ENCODE assay signal across 22 mouse cellular contexts in the genomic region with DNA sequence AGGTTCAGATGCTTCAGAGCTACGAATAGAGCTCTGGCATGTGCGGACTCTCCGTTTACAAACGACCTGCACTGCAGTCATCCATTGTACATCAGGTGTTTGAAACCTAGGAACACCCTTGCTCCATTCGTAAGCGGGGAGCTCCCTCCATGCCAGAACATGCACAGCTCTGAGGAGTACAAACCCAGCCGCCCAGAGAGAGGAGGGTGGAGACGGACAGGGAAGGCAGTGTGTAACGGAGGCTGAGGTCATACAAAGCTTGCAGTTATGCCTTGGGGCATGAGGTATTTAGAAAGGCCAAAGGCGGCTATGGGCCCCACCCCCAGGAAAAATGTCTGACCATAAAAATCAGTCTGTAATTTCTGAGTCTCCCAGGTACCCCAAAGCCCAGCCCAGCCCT. TPM values are rescaled to one million over a fixed set of nuclear protein-coding genes. Genes with fewer than 3 reads are reported as not detected.
DNase-seq lines count a peak whose midpoint lies in the region; ATAC-seq and TF ChIP-seq lines count a peak whose summit lies in the region.
"Had no signal": no experiment of that assay in that cellular context is flagged by ENCODE, and none has a peak within 500 bp of the region (broad histone marks: within the 10 kb centered on the region; RNA-seq: fewer than 3 reads in every experiment).

No protein-coding gene starts in this region.

- no peaks in the 10 kb centered on the region for H3K9me3 ChIP-seq in hindbrain, embryonic 13.5 days
- no peaks in the 10 kb centered on the region for H3K9me3 ChIP-seq in hindbrain, embryonic 10.5 days
- H3K9me3 ChIP-seq in E14TG2a.4 (ENCODE audit: low read length): no peaks in the 10 kb centered on the region
- no peaks in the 10 kb centered on the region for H3K9me3 ChIP-seq in embryonic facial prominence, embryonic 12.5 days
- no peaks in the 10 kb centered on the region for H3K9me3 ChIP-seq in limb, embryonic 15.5 days
- H3K9me3 ChIP-seq: forebrain, embryonic 12.5 days; heart, embryonic 15.5 days; hindbrain, embryonic 15.5 days had no signal

- H3K27ac ChIP-seq in hindbrain, embryonic 13.5 days: no peak overlapping the region
- no peak overlapping the region for H3K27ac ChIP-seq in hindbrain, embryonic 10.5 days
- H3K27ac ChIP-seq in embryonic facial prominence, embryonic 12.5 days: 0 out of 2 replicates have a peak overlapping the region, but pooled peaks have one; percentile 11
- peak overlapping the region; percentile 75; the same call in 1 of the 2 replicates for H3K27ac ChIP-seq in limb, embryonic 15.5 days
- H3K27ac ChIP-seq: forebrain, embryonic 12.5 days; heart, adult 2 months; heart, embryonic 15.5 days; hindbrain, embryonic 15.5 days had no signal

- H3K4me2 ChIP-seq in hindbrain, embryonic 13.5 days: no peak overlapping the region
- 0 out of 2 replicates have a peak overlapping the region, but pooled peaks have one; percentile 17 for H3K4me2 ChIP-seq in embryonic facial prominence, embryonic 12.5 days (replicated peaks)
- peak overlapping the region; percentile 5; the same call in 1 of the 2 replicates for H3K4me2 ChIP-seq in limb, embryonic 15.5 days
- H3K4me2 ChIP-seq: forebrain, embryonic 12.5 days; heart, embryonic 11.5 days; heart, embryonic 15.5 days; hindbrain, embryonic 15.5 days had no signal

- DNase-seq in hindbrain, embryonic 10.5 days (ENCODE audit: low spot score): no peak
- DNase-seq in layer of hippocampus, postnatal 25 days (ENCODE audit: extremely low spot score in 1 of 2, low spot score in 1 of 2): no peak
- no peak for DNase-seq in right cerebral cortex, postnatal 10 days (ENCODE audit: low spot score in 2 of 2)
- DNase-seq: adrenal gland, adult 8-10 months; adrenal gland, postnatal 36 days; cerebellum, adult 11 months; cerebellum, adult 9-10 months; cerebellum, postnatal 25 days; gastrocnemius, postnatal 14 days; heart, adult 2 months; heart, postnatal 14 days had no signal

- peak; percentile 16; the same call in 1 of the 2 replicates for ATAC-seq in hindbrain, embryonic 13.5 days (ENCODE audit: low FRiP score)
- no peak for ATAC-seq in embryonic facial prominence, embryonic 12.5 days (ENCODE audit: insufficient number of reproducible peaks, insufficient read depth, low FRiP score, low TSS enrichment)
- no peak for ATAC-seq in limb, embryonic 15.5 days (ENCODE audit: insufficient number of reproducible peaks, low FRiP score, low TSS enrichment, low read depth)
- no peak for ATAC-seq in cerebellum, adult (ENCODE audit: insufficient number of reproducible peaks, low FRiP score, low TSS enrichment)
- ATAC-seq: forebrain, embryonic 16.5 days had no signal

- 79% methylated on average over 10 of the region's 10 CpGs for WGBS in hindbrain, embryonic 13.5 days
- 78% methylated on average over 10 of the region's 10 CpGs for WGBS in hindbrain, embryonic 10.5 days
- 55% methylated on average over 10 of the region's 10 CpGs for WGBS in embryonic facial prominence, embryonic 12.5 days
- WGBS in limb, embryonic 15.5 days: 38% methylated on average over 10 of the region's 10 CpGs

- H3K36me3 ChIP-seq in hindbrain, embryonic 13.5 days: peaks cover 22% of the 10 kb centered on the region
- peaks cover 5% of the 10 kb centered on the region; the same call in 1 of the 2 replicates for H3K36me3 ChIP-seq in hindbrain, embryonic 10.5 days
- peaks cover 77% of the 10 kb centered on the region for H3K36me3 ChIP-seq in E14TG2a.4 (ENCODE audit: insufficient read depth, low read length)
- H3K36me3 ChIP-seq in embryonic facial prominence, embryonic 12.5 days: 0 out of 2 replicates have a peak, but pooled peaks cover 3% of the 10 kb centered on the region
- no peaks in the 10 kb centered on the region; the same call in 1 of the 2 replicates for H3K36me3 ChIP-seq in limb, embryonic 15.5 days
- H3K36me3 ChIP-seq: heart, embryonic 15.5 days; hindbrain, embryonic 15.5 days had no signal

- no peak overlapping the region for H3K4me3 ChIP-seq in hindbrain, embryonic 13.5 days
- H3K4me3 ChIP-seq in hindbrain, embryonic 10.5 days: no peak overlapping the region
- 0 out of 2 replicates have a peak overlapping the region, but pooled peaks have one; percentile 4 for H3K4me3 ChIP-seq in E14TG2a.4 (replicated peaks; ENCODE audit: low read length)
- no peak overlapping the region for H3K4me3 ChIP-seq in embryonic facial prominence, embryonic 12.5 days
- no peak overlapping the region for H3K4me3 ChIP-seq in limb, embryonic 15.5 days
- H3K4me3 ChIP-seq: forebrain, embryonic 12.5 days; heart, adult 2 months; heart, embryonic 15.5 days; hindbrain, embryonic 15.5 days had no signal

- H3K27me3 ChIP-seq in hindbrain, embryonic 13.5 days: 0 out of 2 replicates have a peak, but pooled peaks cover 6% of the 10 kb centered on the region
- 0 out of 2 replicates have a peak, but pooled peaks cover 3% of the 10 kb centered on the region for H3K27me3 ChIP-seq in hindbrain, embryonic 10.5 days (ENCODE audit: insufficient read depth, poor library complexity, severe bottlenecking)
- H3K27me3 ChIP-seq in E14TG2a.4 (ENCODE audit: insufficient read depth, low read length): no peaks in the 10 kb centered on the region
- no peaks in the 10 kb centered on the region for H3K27me3 ChIP-seq in embryonic facial prominence, embryonic 12.5 days
- H3K27me3 ChIP-seq in limb, embryonic 15.5 days: no peaks in the 10 kb centered on the region
- H3K27me3 ChIP-seq: forebrain, embryonic 12.5 days; heart, embryonic 15.5 days; hindbrain, embryonic 15.5 days had no signal

- TF ChIP-seq CTCF in E14TG2a.4 (conservative IDR thresholded peaks at IDR 0.05; ENCODE audit: low read length): no peak

- no peak overlapping the region for H3K9ac ChIP-seq in hindbrain, embryonic 13.5 days
- no peak overlapping the region for H3K9ac ChIP-seq in embryonic facial prominence, embryonic 12.5 days
- no peak overlapping the region for H3K9ac ChIP-seq in limb, embryonic 15.5 days
- H3K9ac ChIP-seq: forebrain, embryonic 12.5 days; heart, embryonic 15.5 days; hindbrain, embryonic 15.5 days had no signal

- H3K4me1 ChIP-seq in hindbrain, embryonic 13.5 days (replicated peaks): peaks cover 5% of the 10 kb centered on the region; the same call in 1 of the 2 replicates
- peaks cover 27% of the 10 kb centered on the region for H3K4me1 ChIP-seq in hindbrain, embryonic 10.5 days (replicated peaks)
- H3K4me1 ChIP-seq in E14TG2a.4 (replicated peaks; ENCODE audit: low read depth, low read length): peaks cover 29% of the 10 kb centered on the region
- peaks cover 16% of the 10 kb centered on the region for H3K4me1 ChIP-seq in embryonic facial prominence, embryonic 12.5 days
- H3K4me1 ChIP-seq in limb, embryonic 15.5 days: peaks cover 20% of the 10 kb centered on the region
- H3K4me1 ChIP-seq: forebrain, embryonic 12.5 days; hindbrain, embryonic 15.5 days had no signal

RNA-seq across cellular contexts. Expression of a gene that starts 11.8 kb away (rescaled TPM):
- polyA plus RNA-seq in hindbrain, embryonic 13.5 days (2015; fragmentation: Nextera tagmentation; extraction: Ambion mirVana): 1.7 and 2.2 TPM in 2 replicates
- 0.68 and 1.3 TPM in 2 replicates for polyA plus RNA-seq in hindbrain, embryonic 10.5 days (2016; fragmentation: Nextera tagmentation; extraction: Ambion mirVana)
- polyA plus RNA-seq in embryonic facial prominence, embryonic 12.5 days (2016; fragmentation: Nextera tagmentation; extraction: Ambion mirVana): 1.4 and 1.6 TPM in 2 replicates
- 3.1 and 3.5 TPM in 2 replicates for polyA plus RNA-seq in limb, embryonic 15.5 days (2015; fragmentation: Nextera tagmentation; extraction: Ambion mirVana)
- total RNA-seq in layer of hippocampus, postnatal 25 days (2021): 1 to 10 TPM; 1.6 to 2.3 TPM
- total RNA-seq: hematopoietic stem cell, adult 5-6 weeks had no signal

RNA-seq across cellular contexts. Expression of a gene that starts 15.4 kb away (rescaled TPM):
- polyA plus RNA-seq in hindbrain, embryonic 13.5 days (2015; fragmentation: Nextera tagmentation; extraction: Ambion mirVana): 11.4 and 12.2 TPM in 2 replicates
- 19.2 and 21.6 TPM in 2 replicates for polyA plus RNA-seq in hindbrain, embryonic 10.5 days (2016; fragmentation: Nextera tagmentation; extraction: Ambion mirVana)
- 16.7 and 17.7 TPM in 2 replicates for polyA plus RNA-seq in embryonic facial prominence, embryonic 12.5 days (2016; fragmentation: Nextera tagmentation; extraction: Ambion mirVana)
- 15.3 and 16.8 TPM in 2 replicates for polyA plus RNA-seq in limb, embryonic 15.5 days (2015; fragmentation: Nextera tagmentation; extraction: Ambion mirVana)
- 10 to 100 TPM in 1 of 2 experiments, 1 to 10 TPM in 1; 7.5 to 12.3 TPM for total RNA-seq in layer of hippocampus, postnatal 25 days (2021)

Comparison
In these comparisons a context has a peak if more than half of its experiments do, and no peak if none do; other contexts are left out.
1. H3K27ac ChIP-seq: peak in embryonic facial prominence, embryonic 12.5 days (single experiment) and limb, embryonic 15.5 days (single experiment); none in hindbrain, embryonic 13.5 days (single experiment) and hindbrain, embryonic 10.5 days (single experiment).